Mouse (Mus musculus) heart, adult 18-20 months (tissue): ENCODE data around the gene Meis2. TPM values are rescaled to one million over a fixed set of nuclear protein-coding genes. Genes with fewer than 3 reads are reported as not detected.

ENCODE experiments used
- DNase-seq, 2 experiments: peaks; one replicate each; pipeline ENCODE4 v3.0.0; 2021 to 2022; ENCODE audit warnings: mixed read lengths in 1 of 2
- long read RNA-seq, 2 experiments: library from polyadenylated mRNA; stranded (forward); transcript quantifications; one replicate each; pipeline ENCODE4 v2.0.0; 2021
- total RNA-seq, 2 experiments: library from RNA; stranded (reverse); gene quantifications; 2 replicates each; pipeline ENCODE4 v1.2.3; 2021

The Meis2 gene
- 10 to 100 TPM; 19.1 to 24.3 TPM for total RNA-seq
- long read RNA-seq, experiment 1, partial matches to known transcripts, result 7 of 18 reads
- long read RNA-seq, experiment 1, other reads (novel, unspliced or antisense), result 8 of 18 reads
- long read RNA-seq, experiment 2, partial matches to known transcripts, result 1 of 6 reads
- long read RNA-seq, experiment 2, other reads (novel, unspliced or antisense), result 3 of 6 reads

DNA sequence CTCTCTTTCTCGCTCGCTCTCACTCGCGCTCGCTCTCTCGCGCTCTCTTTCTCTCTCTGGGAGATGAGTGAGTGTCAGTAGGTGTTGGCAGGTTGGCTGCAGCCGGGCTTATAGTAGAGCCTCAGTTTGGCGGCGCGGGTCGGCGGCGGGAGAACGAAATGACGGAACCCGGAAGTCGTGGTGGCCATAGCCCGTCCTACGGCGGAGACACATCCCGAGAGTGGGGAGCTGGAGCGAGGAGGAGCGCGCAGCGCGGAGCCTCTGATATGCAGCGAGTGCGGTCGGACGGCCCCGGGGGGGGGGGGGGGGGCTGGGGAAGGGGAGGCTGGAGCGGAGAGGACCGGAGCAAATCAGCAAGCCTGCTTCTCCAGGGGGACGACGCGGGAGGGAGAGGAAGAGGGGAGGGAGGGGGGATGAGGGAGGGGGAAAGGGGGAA lies at the start of gene Meis2:
TSS of gene Meis2 (minus strand) at position 270 of the 436 bp plus-strand sequence.
- peak; percentile 91 to 93 for DNase-seq

- peak in 1 of 2 experiments; percentile 24 for DNase-seq
Observed at GRCm38 (mm10) chr2:116106194-116106593, 40.6 kb upstream of the Meis2 start.

DNA sequence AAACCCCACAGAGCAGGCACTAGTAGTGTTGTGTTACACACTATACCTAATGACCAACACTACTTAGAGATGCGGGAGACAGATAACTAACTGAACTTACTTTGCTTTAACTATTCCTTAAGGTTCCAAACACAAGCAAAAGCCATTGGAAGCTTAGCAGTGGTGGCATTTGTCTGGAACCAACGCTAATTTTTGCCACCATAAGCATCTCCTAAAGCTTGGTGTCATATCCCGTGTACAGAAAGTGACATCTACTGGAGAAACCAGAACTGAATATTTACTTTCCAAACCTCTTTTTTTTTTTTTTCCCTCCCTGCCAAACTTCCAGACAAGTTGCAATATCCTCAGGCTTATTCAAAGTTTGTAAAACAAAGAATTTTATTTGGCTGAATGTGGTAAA lies 39.5 kb upstream of the Meis2 start:
- DNase-seq, result peak; percentile 2 to 18

GRCm38 (mm10) chr2:116103411-116103996 lies 37.9 kb upstream of the Meis2 start:
- no peak for DNase-seq

DNA sequence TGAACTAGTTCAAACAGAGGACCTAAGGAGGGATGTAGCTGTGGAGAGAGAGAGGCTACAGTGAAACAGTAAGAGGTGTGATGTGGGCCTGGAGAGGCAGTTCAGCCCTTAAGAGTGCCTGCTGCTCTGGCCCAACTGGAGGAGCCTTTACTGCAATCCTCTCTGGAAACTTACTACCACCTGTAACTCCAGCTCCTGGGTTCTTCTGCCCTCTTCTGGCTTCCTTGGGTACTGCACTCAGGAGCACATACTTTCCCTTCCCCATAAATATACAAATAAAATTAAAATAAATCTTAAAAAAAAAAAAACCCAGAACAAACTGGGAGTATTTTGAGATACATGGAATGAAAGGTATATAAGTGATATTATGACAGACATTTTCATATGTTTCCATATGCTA lies 35.6 kb upstream of the Meis2 start:
- DNase-seq, result peak; percentile 13 to 74

DNA sequence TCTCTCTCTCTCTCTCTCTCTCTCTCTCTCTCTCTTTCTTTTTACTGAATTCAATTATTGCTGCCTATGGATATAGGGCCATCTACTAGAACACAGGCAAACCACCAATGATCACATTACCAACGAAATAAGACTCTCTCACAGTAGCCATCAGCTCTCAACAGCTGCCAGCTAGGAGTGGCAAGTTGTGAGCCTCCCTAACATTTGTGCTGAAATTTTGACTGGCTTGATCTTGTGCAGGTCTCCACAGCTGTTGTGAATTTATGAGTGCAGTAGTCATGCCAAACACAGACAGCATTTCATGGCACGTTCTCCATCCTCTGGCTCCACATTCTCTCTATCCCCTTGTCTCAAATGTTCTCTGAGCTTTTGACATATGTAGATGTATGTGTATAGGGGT lies 15.3 kb upstream of the Meis2 start:
- no peak for DNase-seq

DNA sequence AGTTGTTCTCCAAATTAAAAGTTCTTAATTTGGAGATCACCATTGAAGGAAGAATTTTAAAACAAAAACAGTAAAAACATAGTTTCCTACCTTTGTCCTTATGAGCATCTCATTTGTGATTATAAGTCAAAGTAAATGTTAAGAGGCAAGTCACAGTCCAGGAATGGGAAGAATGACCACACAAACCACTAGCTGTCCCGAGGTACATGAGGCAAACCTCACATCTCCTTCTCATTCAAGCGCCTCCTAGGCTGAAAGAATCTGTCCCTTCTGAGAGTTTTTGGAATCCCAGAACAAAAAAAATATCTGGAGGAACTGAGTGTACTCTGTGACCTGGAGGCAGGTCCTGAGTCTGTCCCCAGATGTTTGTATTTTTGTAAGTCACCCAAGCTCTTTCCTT lies 13.2 kb upstream of the Meis2 start:
- no peak for DNase-seq

- no peak for DNase-seq
Observed at GRCm38 (mm10) chr2:116077716-116078115, 12.1 kb upstream of the Meis2 start.

GRCm38 (mm10) chr2:116076752-116077480 lies 11.3 kb upstream of the Meis2 start:
- no peak for DNase-seq

DNA sequence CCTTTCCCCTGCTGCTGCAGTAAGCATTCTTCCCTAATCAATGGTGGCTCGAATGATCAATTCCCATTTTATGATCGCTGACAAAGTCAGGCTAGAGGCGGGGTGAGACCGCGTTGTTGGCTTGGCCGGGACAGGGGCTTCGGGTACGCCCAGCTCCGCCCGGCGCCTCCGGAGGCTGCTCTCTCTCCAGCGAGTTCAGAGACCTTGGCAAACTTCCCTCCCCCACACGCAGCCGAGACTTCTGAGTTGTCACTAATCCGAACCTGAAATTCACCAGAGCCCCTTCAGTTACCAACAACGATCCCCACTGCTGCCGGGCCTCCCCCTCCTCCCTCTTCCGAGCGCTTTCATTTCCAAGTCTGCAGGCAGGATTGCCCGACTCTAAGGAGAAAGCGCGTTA lies 10.3 kb upstream of the Meis2 start:
- DNase-seq, result peak; percentile 69 to 71

GRCm38 (mm10) chr2:116075477-116075876 lies 9.8 kb upstream of the Meis2 start:
- DNase-seq, result peak; percentile 14 to 50

DNA sequence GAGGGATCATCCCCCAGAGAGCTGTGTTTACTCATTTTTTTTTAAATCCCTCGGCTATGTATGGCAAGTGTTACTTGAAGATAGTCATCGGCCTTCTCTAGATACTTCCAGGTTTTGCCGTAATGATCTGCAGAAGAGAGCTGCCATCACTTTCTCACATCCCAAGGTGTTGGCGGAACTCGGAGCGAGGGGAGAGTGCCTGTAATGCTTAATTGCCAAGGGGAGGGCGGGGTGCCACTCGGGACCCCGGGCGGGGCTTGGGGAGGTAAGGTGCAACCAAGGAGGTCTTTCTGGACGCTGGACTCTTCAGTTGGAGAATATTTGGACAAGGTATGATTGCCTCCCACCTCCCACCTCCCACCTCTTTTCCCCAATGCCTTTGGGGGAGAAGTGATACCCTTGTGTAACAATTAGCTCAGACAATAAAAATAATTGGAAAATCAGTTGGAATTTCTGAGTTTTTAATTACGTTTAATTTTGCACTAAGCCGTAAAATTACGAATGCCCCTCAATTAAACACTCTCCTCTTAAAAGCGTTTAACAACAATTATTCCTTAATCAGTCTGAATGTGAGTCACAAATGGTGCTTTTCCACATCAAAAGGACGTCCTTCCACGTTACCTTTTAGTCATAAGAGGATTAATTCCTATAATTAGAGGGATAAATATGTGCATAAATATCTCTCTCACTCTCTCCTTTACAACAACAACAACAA lies 9.2 kb upstream of the Meis2 start:
- DNase-seq, result no peak

GRCm38 (mm10) chr2:116074061-116074460 lies 8.4 kb upstream of the Meis2 start:
- DNase-seq, result no peak

DNA sequence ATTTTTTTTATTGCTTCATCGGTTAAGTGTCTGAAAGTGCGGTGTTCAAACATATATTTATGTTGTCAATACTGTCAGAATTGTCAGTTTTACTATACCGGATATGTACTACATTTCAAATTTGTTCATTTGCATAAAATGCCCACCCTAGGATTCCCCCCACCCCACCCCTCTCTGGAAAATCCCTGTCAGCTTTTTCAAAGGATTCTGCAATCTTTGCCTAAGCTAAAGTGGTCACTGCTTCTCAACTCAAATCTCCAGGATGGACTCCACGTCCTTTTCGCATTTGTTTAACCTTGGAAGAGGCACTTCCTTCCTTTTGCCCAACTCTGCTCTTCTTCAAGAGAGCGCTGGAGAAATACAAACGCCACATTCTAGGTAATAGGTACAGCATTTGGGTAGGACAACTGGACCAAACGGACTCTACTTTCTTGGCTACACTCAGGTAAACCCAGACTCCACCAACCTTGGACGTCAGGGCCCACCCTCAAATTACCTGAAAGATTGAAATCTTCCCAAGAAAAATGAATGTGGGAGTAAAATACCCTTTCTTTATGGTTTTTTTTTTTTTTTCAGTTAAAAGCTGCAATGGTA lies 7.8 kb upstream of the Meis2 start:
- no peak for DNase-seq

DNA sequence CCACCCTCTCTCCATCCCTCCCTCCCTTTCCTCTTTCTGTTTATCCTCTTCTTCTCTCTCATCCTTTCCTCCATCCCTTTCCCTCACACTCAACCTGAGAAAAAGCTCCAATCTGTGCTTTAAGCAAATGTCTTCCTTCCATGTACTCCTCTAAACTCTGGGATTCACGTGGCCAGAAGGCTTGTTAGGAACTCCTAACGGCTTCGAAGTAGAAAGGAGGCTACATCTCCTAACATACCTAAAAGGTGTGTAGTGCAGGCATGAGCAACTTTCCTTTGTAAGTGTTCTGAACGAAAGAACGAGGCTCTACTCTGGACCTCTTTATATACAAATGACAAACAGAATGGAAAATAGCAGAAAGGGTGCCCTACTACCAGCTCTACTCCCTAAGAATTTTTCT lies 7.1 kb upstream of the Meis2 start:
- no peak for DNase-seq

- no peak for DNase-seq
Observed at GRCm38 (mm10) chr2:116072321-116072640, 6.6 kb upstream of the Meis2 start.

DNA sequence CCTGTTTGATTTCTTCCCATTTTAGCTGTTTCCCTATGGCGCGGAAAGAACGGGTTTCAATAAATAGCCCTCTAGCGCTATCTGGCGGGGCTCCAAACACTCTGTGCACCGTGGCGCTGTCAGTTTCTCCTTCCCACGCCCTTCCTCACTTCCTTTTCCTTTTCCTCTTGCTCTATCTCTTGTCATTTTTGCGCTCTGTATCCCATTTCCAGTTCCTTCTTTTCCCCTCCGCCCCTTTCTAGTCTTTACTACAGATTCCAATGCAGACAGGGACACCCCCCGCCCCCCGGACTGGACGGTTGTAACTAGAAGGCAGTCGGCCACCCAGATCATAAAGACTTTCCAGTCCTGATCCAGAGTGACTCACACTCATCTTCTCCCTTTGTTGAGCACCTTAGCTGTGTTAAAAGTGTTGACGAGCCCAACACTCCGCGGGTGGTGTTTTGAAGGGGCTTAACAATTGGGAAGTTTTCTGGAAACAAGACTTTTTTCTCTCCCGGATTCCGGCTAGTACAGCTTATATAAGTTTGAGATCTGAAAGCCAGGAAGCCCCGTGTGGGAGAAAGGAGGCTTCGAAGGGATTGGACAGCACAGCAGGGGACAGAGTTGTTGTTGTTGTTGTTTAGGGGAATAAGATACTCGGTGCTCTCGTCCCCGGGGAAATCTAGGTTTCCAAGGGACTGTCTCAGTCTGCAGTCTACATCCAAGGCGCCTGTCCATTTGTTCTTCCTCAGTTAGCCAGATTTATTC lies 6.1 kb upstream of the Meis2 start:
- peak; percentile 78 to 87 for DNase-seq

DNA sequence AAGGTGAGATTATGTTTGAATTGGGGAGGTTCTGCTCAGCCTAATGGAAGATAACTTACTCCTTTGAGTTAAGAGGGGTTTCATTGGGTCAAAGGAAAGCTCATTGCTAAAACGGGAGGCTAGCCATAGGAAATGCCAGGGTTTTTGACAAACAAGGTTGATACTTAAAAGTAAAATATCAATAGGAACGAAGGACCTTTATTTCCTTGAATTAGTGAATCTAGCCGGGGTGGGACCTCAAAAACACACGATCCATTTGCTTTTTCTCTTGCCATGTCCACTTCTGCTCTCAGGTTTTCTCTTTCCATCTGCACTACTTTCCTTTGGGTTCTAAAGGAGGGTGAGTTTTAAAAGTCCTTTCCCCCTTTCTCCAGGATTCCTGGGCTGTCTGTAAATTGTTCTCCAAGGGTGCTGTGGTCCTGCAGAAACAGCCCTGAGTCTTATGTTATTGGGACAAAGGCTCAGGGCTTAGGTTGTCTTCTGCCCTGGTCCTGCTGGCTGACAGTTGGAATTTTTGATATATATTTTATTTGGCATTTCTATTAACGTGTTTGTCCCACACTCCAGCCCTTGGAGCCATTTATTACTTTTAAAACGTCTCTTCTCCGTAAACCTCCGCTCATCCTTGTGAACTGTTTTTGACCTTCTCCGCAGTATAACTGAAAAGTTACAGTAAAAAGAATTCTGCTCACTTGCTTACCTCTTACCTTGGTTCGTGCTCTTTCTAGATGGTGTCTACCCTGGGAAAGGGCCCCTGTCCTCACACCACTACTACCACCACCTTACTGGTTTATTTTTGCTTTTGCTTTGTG lies 5.2 kb upstream of the Meis2 start:
- DNase-seq, result no peak

GRCm38 (mm10) chr2:116069451-116070225 lies 4.0 kb upstream of the Meis2 start:
- peak in 1 of 2 experiments; percentile 4 for DNase-seq

- DNase-seq, result no peak
Observed at GRCm38 (mm10) chr2:116068901-116069300, 3.3 kb upstream of the Meis2 start.
